Mouse (Mus musculus) heart, embryonic 16.5 days (tissue): ENCODE results near the gene Cmtr1. TPM values are rescaled to one million over a fixed set of nuclear protein-coding genes. Genes with fewer than 3 reads are reported as not detected.
A peak's percentile ranks its signal among the peaks of the same experiment; 100 is the strongest.
"Not testable (repeated sequence)": the region's sequence is repeated elsewhere in the genome, so short reads cannot be mapped to it uniquely, and the experiment has no call there.

Experiments
- ATAC-seq: fragments of 200-750 bp; cut with Nextera tagmentation; replicated peaks from 2 replicates; pipeline ENCODE4 v1.8.0; 2017; ENCODE audit warnings: moderate number of reproducible peaks; ENCODE audit not compliant: insufficient read depth, low FRiP score; ENCODE audit errors: extremely low read depth
- H3K27ac ChIP-seq: fragments of 300-500 bp; sonication (generic); 2 replicates; pipeline ENCODE4 v1.5.1; 2014; ENCODE audit warnings: mild to moderate bottlenecking, low read length, control low read depth, moderate library complexity
- H3K27me3 ChIP-seq: fragments of 300-500 bp; sonication (generic); 2 replicates; pipeline ENCODE4 v1.6.1; 2014; ENCODE audit warnings: low read length, mixed read lengths; ENCODE audit not compliant: control insufficient read depth, insufficient read depth
- H3K36me3 ChIP-seq: fragments of 300-500 bp; sonication (generic); 2 replicates; pipeline ENCODE4 v1.6.1; 2014; ENCODE audit not compliant: control insufficient read depth, insufficient read depth
- H3K4me1 ChIP-seq: fragments of 300-500 bp; sonication (generic); 2 replicates; pipeline ENCODE4 v1.6.1; 2014; ENCODE audit warnings: low read length, mixed read lengths; ENCODE audit not compliant: control insufficient read depth, insufficient read depth
- H3K4me2 ChIP-seq: fragments of 300-500 bp; sonication (generic); 2 replicates; pipeline ENCODE4 v1.6.1; 2014; ENCODE audit warnings: low read depth, mild to moderate bottlenecking, control low read depth, low read length
- H3K4me3 ChIP-seq: fragments of 300-500 bp; sonication (generic); 2 replicates; pipeline ENCODE4 v1.5.1; 2014; ENCODE audit warnings: mild to moderate bottlenecking, control low read depth, low read length
- H3K9ac ChIP-seq: fragments of 300-500 bp; sonication (generic); 2 replicates; pipeline ENCODE4 v1.6.1; 2014; ENCODE audit warnings: low read length, control low read depth
- H3K9me3 ChIP-seq: fragments of 300-500 bp; sonication (generic); replicated peaks from 2 replicates; pipeline ENCODE4 v1.6.1; 2016; ENCODE audit warnings: low read length; ENCODE audit not compliant: control insufficient read depth
- WGBS: fragments of 180-500 bp; shearing (Covaris S2); extraction: QIAGEN DNeasy Blood & Tissue Kit; methylation state at CpG from one replicate; pipeline ENCODE4 v1.1.7; 2014; 5-methylcytosine and 5-hydroxymethylcytosine counted together
- polyA plus RNA-seq: library from polyadenylated mRNA; unstranded; fragments of >200 nt; fragmentation: Nextera tagmentation; extraction: Ambion mirVana; gene quantifications from 2 replicates; pipeline ENCODE4 v1.2.1, GENCODE M21; 2015

The Cmtr1 gene
- polyA plus RNA-seq, 1 experiment from 2014 or later, result 90.5 TPM

DNA sequence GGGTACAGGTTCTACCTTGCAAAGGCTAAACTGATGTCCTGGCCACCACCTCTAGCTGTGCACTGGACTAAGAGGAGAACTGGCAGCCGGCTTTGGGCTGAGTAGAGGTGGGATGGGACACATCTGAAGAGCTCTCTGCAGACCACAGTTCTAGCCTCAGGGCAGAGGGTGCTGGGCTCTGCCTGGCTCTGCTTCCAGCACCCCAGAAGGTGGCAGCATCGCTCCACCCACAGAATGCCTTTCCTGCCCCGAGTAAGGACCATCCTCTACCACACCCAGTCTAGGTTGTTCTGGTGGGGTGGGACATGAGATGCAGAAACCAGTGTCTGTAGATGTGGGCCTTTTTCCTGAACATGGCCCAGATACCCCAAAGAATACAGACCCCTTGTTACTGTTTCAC is 44.4 kb downstream of the Cmtr1 start:
- no peak; the same call in 1 of the 2 replicates for ATAC-seq
- Histone ChIP-seq H3K4me3 (no peak overlapping the region), H3K9ac (no peak overlapping the region), H3K4me1 (peaks cover 16% of the 10 kb centered on the region), H3K27ac (no peak overlapping the region), H3K27me3 (no peaks in the 10 kb centered on the region), H3K4me2 (no peak overlapping the region), H3K36me3 (peaks cover 19% of the 10 kb centered on the region), H3K9me3 (no peaks in the 10 kb centered on the region)
- WGBS, result 36% methylated on average over 3 of the region's 3 CpGs

DNA sequence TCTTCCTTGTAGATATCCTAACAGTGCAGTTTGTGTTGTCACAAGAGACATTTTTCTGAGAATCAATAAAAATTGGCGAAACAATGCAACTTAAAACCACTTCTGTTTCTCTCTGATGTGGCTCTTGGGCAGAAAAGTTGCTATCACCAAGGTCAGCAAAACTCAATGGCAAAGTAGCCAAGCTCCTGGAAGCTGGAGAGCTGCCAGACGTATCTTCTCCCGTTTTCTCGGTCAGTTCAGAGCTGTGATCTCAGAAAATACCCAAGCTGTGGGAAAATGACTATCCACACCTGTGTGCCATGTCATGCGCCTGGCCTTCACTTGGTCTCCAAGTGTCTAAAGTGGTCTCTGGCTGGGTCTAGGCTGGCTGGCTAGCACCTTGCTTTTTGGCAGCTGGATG is 45.5 kb downstream of the Cmtr1 start:
- 48% methylated on average over 5 of the region's 5 CpGs for WGBS
- H3K27ac ChIP-seq, result no peak overlapping the region
- H3K4me2 ChIP-seq, result no peak overlapping the region
- H3K9ac ChIP-seq, result no peak overlapping the region
- peaks cover 27% of the 10 kb centered on the region for H3K4me1 ChIP-seq
- peaks cover 10% of the 10 kb centered on the region; the same call in 1 of the 2 replicates for H3K36me3 ChIP-seq
- H3K4me3 ChIP-seq, result no peak overlapping the region
- ATAC-seq, result no peak
- no peaks in the 10 kb centered on the region for H3K27me3 ChIP-seq
- no peaks in the 10 kb centered on the region for H3K9me3 ChIP-seq

DNA sequence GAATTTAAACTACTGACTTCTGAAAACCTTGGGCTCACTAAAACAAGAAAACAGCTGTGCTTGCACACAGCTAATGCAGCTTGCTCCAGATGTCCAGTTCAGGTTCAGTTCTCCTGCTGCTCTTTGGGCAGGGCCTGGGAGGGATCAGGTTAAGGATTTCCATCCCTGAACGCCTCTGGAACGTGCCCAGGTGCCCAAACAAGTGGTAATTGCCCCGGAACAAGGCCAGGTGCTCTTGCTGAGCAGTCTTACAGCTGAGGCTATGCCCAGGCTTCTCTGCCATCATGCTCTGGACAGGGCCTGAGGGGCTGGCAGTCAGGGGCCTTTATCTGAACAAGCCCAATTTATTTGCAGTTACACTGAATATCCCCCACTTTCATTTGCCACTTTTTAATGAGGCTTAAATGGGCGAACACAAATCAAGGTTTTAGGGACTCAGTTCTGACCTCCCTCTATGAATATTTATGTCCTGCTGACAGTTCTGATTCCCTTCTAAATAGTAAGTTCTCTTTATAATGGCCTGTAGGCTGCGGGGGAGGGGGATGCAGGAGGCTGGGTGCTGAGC is 46.7 kb downstream of the Cmtr1 start:
- H3K4me2 ChIP-seq, result no peak overlapping the region
- no peak overlapping the region for H3K9ac ChIP-seq
- WGBS, result 79% methylated on average over 5 of the region's 5 CpGs
- no peaks in the 10 kb centered on the region for H3K27me3 ChIP-seq
- no peak overlapping the region for H3K27ac ChIP-seq
- peaks cover 39% of the 10 kb centered on the region for H3K4me1 ChIP-seq
- no peaks in the 10 kb centered on the region for H3K9me3 ChIP-seq
- no peak for ATAC-seq
- H3K36me3 ChIP-seq, result peaks cover 5% of the 10 kb centered on the region; the same call in 1 of the 2 replicates
- H3K4me3 ChIP-seq, result no peak overlapping the region

DNA sequence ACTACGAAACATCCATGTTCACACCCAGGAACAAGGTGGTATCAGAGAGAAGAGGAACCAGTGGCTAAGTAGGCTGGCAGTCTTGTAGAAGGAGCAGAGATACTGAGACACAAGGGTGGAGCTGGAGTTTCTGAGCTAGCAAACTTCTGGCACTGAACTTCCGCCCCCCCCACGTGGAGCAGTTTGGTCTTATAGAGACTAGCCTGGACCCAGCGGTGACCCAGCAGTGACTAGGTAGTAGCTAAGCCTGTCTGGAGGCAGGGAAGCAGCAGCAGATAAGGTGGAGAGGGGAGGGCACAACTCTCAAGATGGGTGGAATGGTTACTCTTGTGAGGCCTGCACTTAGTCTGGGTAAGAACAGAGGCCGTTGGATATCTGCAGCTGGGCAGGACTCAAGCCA is 48.4 kb downstream of the Cmtr1 start:
- no peak for ATAC-seq
- Histone ChIP-seq H3K4me3 (no peak overlapping the region), H3K4me2 (no peak overlapping the region), H3K36me3 (peaks cover 4% of the 10 kb centered on the region; the same call in 1 of the 2 replicates), H3K9me3 (no peaks in the 10 kb centered on the region), H3K27me3 (no peaks in the 10 kb centered on the region), H3K27ac (no peak overlapping the region), H3K9ac (peak overlapping the region; percentile 18; the same call in 1 of the 2 replicates), H3K4me1 (peaks cover 45% of the 10 kb centered on the region)
- WGBS, result 64% methylated on average over 5 of the region's 5 CpGs

DNA sequence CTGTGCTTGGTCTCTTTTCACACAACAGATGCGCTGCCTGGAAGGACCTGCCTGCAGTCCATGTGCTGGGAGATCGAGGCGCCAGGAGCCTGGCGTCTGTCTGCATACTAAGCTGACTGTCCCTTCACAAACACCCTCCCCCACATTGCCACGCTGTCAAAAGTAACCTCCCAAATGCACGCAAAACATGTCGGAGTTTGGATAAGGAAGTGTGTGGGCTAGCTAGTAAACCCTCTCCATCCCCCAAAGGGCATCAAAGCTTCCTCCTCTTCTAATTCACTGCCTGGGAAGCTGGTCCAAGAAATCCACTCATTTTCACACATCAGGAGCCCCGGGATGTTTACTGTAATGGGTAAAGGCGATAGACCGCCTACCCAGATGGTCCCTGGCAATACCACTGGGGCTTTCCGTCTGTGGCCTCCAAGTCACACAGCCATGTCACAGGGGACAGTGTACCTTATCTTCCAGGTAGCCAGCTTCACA is 50.2 kb downstream of the Cmtr1 start:
- peak; percentile 14; the same call in 1 of the 2 replicates for ATAC-seq
- WGBS, result 47% methylated on average over 11 of the region's 11 CpGs
- H3K27ac ChIP-seq, result peak overlapping the region; percentile 30; the same call in 1 of the 2 replicates
- no peaks in the 10 kb centered on the region for H3K36me3 ChIP-seq
- no peaks in the 10 kb centered on the region for H3K27me3 ChIP-seq
- no peak overlapping the region for H3K4me2 ChIP-seq
- H3K4me1 ChIP-seq, result peaks cover 45% of the 10 kb centered on the region
- peak overlapping the region; percentile 27; the same call in 1 of the 2 replicates for H3K9ac ChIP-seq
- H3K4me3 ChIP-seq, result no peak overlapping the region
- no peaks in the 10 kb centered on the region for H3K9me3 ChIP-seq

DNA sequence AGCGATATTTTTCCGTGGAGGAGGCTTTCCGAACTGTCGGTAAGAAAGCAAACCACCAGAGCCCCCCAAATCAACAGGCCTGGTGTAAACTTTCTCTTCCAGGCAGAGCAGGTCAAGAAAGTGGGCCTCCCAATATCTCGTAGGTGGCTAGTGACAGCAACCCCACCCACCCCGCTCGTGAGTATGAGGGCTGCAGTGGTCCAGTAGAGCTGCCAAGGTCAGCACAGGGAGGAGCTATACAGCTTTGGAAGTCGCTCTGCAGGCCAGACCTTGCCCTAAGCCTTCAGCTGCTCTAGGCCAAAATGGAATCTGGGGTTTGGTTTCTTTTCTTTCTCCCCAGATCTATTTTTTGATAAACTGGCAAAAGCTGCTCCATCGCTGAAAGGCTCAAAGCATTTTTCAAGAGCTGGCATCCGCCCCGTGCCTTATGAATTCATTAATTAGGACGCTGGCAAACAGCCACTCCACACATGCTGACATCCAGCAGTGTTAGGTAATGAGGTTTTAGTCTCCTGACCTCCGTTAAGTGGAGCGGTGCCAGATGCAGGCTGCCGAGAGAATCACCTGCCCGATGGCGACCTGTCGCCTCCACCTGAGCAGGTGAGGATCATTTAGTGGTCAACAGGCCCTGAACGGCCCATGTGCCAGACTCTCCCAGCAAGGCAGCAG is 50.8 kb downstream of the Cmtr1 start:
- H3K27me3 ChIP-seq, result no peaks in the 10 kb centered on the region
- no peak overlapping the region for H3K4me3 ChIP-seq
- H3K36me3 ChIP-seq, result no peaks in the 10 kb centered on the region
- H3K4me1 ChIP-seq, result peaks cover 49% of the 10 kb centered on the region
- WGBS, result 58% methylated on average over 19 of the region's 19 CpGs
- ATAC-seq, result no peak
- peak overlapping the region; percentile 27; the same call in 1 of the 2 replicates for H3K9ac ChIP-seq
- H3K4me2 ChIP-seq, result no peak overlapping the region
- H3K27ac ChIP-seq, result peak overlapping the region; percentile 30; the same call in 1 of the 2 replicates
- no peaks in the 10 kb centered on the region for H3K9me3 ChIP-seq

DNA sequence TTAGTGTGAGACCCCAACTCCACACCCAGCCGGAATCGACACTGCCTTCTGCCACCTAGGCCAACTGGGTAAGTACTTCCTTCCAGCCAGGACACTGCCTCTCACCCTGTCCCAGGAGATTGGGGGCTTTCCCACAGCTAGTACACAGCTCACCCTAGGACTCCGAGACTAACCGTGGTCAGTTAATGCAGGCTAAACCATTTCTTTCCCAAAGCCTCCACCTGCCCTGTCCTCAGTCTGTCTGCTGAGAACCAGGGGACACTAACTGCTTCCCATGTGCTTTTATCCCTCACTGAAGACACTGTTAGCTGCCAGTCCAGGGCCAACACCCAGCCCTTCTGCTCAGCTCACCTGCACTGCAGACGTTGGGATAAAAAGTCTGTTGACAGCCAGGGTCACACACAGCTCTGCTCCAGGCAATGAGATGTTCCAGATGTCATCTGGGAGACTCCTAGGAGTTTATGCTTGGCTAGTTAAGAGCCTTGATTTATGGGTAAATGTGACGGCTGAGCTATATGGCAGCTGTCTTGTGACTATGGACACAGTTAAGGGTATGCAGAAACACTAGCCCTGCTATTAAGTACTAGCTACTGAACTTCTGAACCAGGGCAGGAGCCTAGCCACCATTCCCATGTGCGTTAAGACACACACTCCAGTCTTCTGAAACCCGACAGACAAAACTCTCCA is 51.5 kb downstream of the Cmtr1 start:
- Histone ChIP-seq H3K27me3 (no peaks in the 10 kb centered on the region), H3K4me1 (peaks cover 48% of the 10 kb centered on the region), H3K36me3 (no peaks in the 10 kb centered on the region), H3K9ac (no peak overlapping the region), H3K4me3 (no peak overlapping the region), H3K9me3 (no peaks in the 10 kb centered on the region), H3K4me2 (no peak overlapping the region), H3K27ac (no peak overlapping the region)
- 58% methylated on average over 8 of the region's 8 CpGs for WGBS
- no peak for ATAC-seq

DNA sequence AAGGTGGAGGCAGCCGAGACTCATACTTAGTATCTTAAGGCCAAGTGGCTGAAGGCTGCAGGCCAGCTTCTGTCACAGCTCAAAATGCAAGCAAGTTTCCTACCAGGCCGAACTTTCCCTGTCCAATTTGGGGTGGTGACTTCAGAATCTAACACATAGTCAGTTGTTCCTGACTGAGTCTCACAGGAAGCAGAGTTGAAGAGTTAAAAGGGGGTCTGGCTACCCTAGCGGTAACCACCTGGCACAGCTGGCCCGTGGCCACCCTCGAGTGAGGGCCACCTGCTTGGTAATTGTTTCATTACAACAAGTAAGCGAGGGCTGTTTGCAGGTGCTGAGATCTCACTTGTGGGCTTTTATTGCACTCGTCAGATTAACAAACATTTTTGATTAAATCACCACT is 52.2 kb downstream of the Cmtr1 start:
- no peaks in the 10 kb centered on the region for H3K36me3 ChIP-seq
- WGBS, result 72% methylated on average over 7 of the region's 7 CpGs
- no peak overlapping the region for H3K4me2 ChIP-seq
- no peaks in the 10 kb centered on the region for H3K9me3 ChIP-seq
- H3K27ac ChIP-seq, result no peak overlapping the region
- H3K4me3 ChIP-seq, result no peak overlapping the region
- ATAC-seq, result no peak
- peaks cover 51% of the 10 kb centered on the region for H3K4me1 ChIP-seq
- H3K9ac ChIP-seq, result no peak overlapping the region
- H3K27me3 ChIP-seq, result no peaks in the 10 kb centered on the region

DNA sequence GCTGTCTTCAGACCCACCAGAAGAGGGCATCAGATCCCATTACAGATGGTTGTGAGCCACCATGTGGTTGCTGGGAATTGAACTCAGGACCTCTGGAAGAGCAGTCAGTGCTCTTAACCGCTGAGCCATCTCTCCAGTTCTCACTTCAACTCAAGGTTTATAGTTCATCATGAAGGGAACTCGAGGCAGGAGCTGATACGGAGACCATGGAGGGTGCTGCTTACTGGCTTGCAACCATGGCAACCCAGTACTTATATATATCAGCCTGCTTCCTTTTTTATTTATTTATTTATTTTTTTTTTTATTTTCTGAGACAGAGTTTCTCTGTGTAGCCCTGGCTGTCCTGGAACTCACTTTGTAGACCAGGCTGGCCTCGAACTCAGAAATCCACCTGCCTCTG is 53.3 kb downstream of the Cmtr1 start:
- WGBS, result 100% methylated on average over 4 of the region's 4 CpGs
- not testable (repeated sequence) for H3K27ac ChIP-seq
- H3K4me1 ChIP-seq, result peaks cover 48% of the 10 kb centered on the region

More for the DNA sequence above, 53.3 kb downstream of the Cmtr1 start:
- H3K36me3 ChIP-seq, H3K27me3 ChIP-seq, H3K9ac ChIP-seq, ATAC-seq, H3K9me3 ChIP-seq, H3K4me3 ChIP-seq, H3K4me2 ChIP-seq: not testable (repeated sequence)
